In the genomic region with DNA sequence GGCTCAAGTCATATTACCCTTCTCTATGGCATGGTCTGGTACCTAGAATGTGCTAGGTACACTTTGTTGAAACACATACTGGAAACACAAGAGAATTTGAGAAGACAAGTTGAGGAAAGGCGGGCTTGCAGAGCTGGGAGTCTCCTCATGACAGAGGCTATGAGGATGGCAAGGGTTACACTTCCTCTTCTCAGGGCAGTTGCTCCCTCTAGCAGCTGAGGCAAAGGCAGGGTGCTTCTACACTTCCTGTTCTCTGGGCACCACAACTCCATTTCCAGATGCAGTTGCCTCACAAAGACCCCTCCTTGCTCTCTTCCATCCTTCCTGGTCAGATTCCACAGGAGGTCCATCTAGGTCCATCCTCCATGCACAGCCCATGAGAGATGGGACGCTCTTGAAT, we compare ENCODE assay signal across 34 mouse cellular contexts. TPM values are rescaled to one million over a fixed set of nuclear protein-coding genes. Genes with fewer than 3 reads are reported as not detected.
DNase-seq lines count a peak whose midpoint lies in the region; ATAC-seq and TF ChIP-seq lines count a peak whose summit lies in the region.
"Had no signal": no experiment of that assay in that cellular context is flagged by ENCODE, and none has a peak within 500 bp of the region (broad histone marks: within the 10 kb centered on the region; RNA-seq: fewer than 3 reads in every experiment).

No protein-coding gene starts in this region.

- no peak overlapping the region for H3K27ac ChIP-seq in midbrain, embryonic 15.5 days
- no peak overlapping the region for H3K27ac ChIP-seq in limb, embryonic 10.5 days
- H3K27ac ChIP-seq: embryonic facial prominence, embryonic 13.5 days; forebrain, embryonic 10.5 days; kidney, embryonic 15.5 days; liver, embryonic 13.5 days; lung, embryonic 15.5 days; neural tube, embryonic 13.5 days; stomach, embryonic 15.5 days had no signal

- no peak overlapping the region for H3K9ac ChIP-seq in midbrain, embryonic 15.5 days
- H3K9ac ChIP-seq: embryonic facial prominence, embryonic 13.5 days; kidney, embryonic 15.5 days; liver, embryonic 13.5 days; lung, embryonic 15.5 days; neural tube, embryonic 13.5 days; stomach, embryonic 15.5 days had no signal

- WGBS in lung, adult 2 months = 83% methylated on average over 2 of the region's 2 CpGs
- WGBS in midbrain, embryonic 15.5 days = 93% methylated on average over 2 of the region's 2 CpGs
- 91% methylated on average over 2 of the region's 2 CpGs for WGBS in limb, embryonic 10.5 days

- no peaks in the 10 kb centered on the region for H3K4me1 ChIP-seq in lung, adult 2 months (ENCODE audit: control insufficient read depth, insufficient read depth, low read length)
- H3K4me1 ChIP-seq in midbrain, embryonic 15.5 days = no peaks in the 10 kb centered on the region
- H3K4me1 ChIP-seq in limb, embryonic 10.5 days = peaks cover 24% of the 10 kb centered on the region
- H3K4me1 ChIP-seq: liver, embryonic 13.5 days; lung, embryonic 15.5 days; stomach, embryonic 15.5 days had no signal

- H3K4me3 ChIP-seq in lung, adult 2 months (replicated peaks; ENCODE audit: extremely low read depth, low read depth, low read length) = no peak overlapping the region
- H3K4me3 ChIP-seq in midbrain, embryonic 15.5 days = no peak overlapping the region
- no peak overlapping the region for H3K4me3 ChIP-seq in limb, embryonic 10.5 days
- H3K4me3 ChIP-seq: embryonic facial prominence, embryonic 13.5 days; forebrain, embryonic 10.5 days; kidney, embryonic 15.5 days; liver, embryonic 13.5 days; lung, embryonic 15.5 days; myocyte; neural tube, embryonic 13.5 days; stomach, embryonic 15.5 days had no signal

- ATAC-seq in common myeloid progenitor, adult 5-6 weeks (replicated peaks; ENCODE audit: low read depth, poor library complexity, severe bottlenecking) = peak; percentile 85
- ATAC-seq in midbrain, embryonic 15.5 days (replicated peaks) = no peak
- ATAC-seq: forebrain, embryonic 16.5 days; hindbrain, embryonic 16.5 days; Patski had no signal

- TF ChIP-seq CTCF in lung, adult 2 months (IDR thresholded peaks at IDR 0.05; ENCODE audit: insufficient read depth, low read length) = no peak

- H3K9me3 ChIP-seq in midbrain, embryonic 15.5 days = no peaks in the 10 kb centered on the region
- no peaks in the 10 kb centered on the region for H3K9me3 ChIP-seq in limb, embryonic 10.5 days (replicated peaks)
- H3K9me3 ChIP-seq: embryonic facial prominence, embryonic 13.5 days; forebrain, embryonic 10.5 days; kidney, embryonic 15.5 days; liver, embryonic 13.5 days; lung, embryonic 15.5 days; neural tube, embryonic 13.5 days; stomach, embryonic 15.5 days had no signal

- TF ChIP-seq POLR2A in lung, adult 2 months (IDR thresholded peaks at IDR 0.05; ENCODE audit: borderline replicate concordance, extremely low read depth, low read depth, low read length) = no peak

- no peak overlapping the region for H3K4me2 ChIP-seq in midbrain, embryonic 15.5 days
- H3K4me2 ChIP-seq: embryonic facial prominence, embryonic 13.5 days; liver, embryonic 13.5 days; lung, embryonic 15.5 days; stomach, embryonic 15.5 days had no signal

- no peaks in the 10 kb centered on the region for H3K27me3 ChIP-seq in midbrain, embryonic 15.5 days (replicated peaks)
- no peaks in the 10 kb centered on the region for H3K27me3 ChIP-seq in limb, embryonic 10.5 days (ENCODE audit: low read depth, poor library complexity, severe bottlenecking)
- H3K27me3 ChIP-seq: embryonic facial prominence, embryonic 13.5 days; kidney, embryonic 15.5 days; liver, embryonic 13.5 days; lung, embryonic 15.5 days; neural tube, embryonic 13.5 days; stomach, embryonic 15.5 days had no signal

- no peaks in the 10 kb centered on the region for H3K36me3 ChIP-seq in midbrain, embryonic 15.5 days (replicated peaks)
- no peaks in the 10 kb centered on the region for H3K36me3 ChIP-seq in limb, embryonic 10.5 days
- H3K36me3 ChIP-seq: embryonic facial prominence, embryonic 13.5 days; forebrain, embryonic 10.5 days; kidney, embryonic 15.5 days; liver, embryonic 13.5 days; lung, embryonic 15.5 days; neural tube, embryonic 13.5 days; stomach, embryonic 15.5 days had no signal

- peak; percentile 4 for DNase-seq in lung, postnatal 14 days
- no peak for DNase-seq in lung, adult 2 months
- peak; percentile 23 for DNase-seq in thymus, postnatal 0 days (ENCODE audit: low spot score)
- no peak for DNase-seq in thymus, adult 18-20 months
- DNase-seq in naive thymus-derived CD4-positive, alpha-beta T cell, adult 2 months (ENCODE audit: low read depth) = peak; percentile 27
- no peak for DNase-seq in limb, embryonic 10.5 days (ENCODE audit: low spot score)
- DNase-seq: cerebellum, adult 11 months; cerebellum, adult 9-10 months; cerebellum, postnatal 36 days; kidney, adult 18-20 months; liver, embryonic 13.5 days; right cerebral cortex, postnatal 4 days had no signal

RNA-seq across cellular contexts. Expression of gene Marco, which starts 37.5 kb away (rescaled TPM):
- 5.3 and 7.8 TPM in 2 replicates for polyA plus RNA-seq in lung, adult 2 months (2012; rRNA removed)
- polyA plus RNA-seq in thymus, postnatal 0 days (2015; fragmentation: Nextera tagmentation; extraction: Ambion mirVana) = 0.38 and 0.63 TPM in 2 replicates
- total RNA-seq in common myeloid progenitor, adult 5-6 weeks (2017) = 0.87 TPM in 1 of 2 replicates, not detected in the other
- 0.18 and 0.23 TPM in 2 replicates for polyA plus RNA-seq in midbrain, embryonic 15.5 days (2015; fragmentation: Nextera tagmentation; extraction: Ambion mirVana)
- polyA plus RNA-seq in limb, embryonic 10.5 days (2016; fragmentation: Nextera tagmentation; extraction: Ambion mirVana) = not detected in 2 replicates
- total RNA-seq: gastrocnemius, adult 8-10 months; layer of hippocampus, adult 18-20 months; layer of hippocampus, postnatal 10 days; left cerebral cortex, adult 18-20 months; left cerebral cortex, postnatal 36 days; megakaryocyte-erythroid progenitor cell, adult 5-6 weeks; MEL had no signal
- polyA plus RNA-seq: embryonic facial prominence, embryonic 13.5 days; forebrain, embryonic 10.5 days; heart, embryonic 14.5 days; intestine, embryonic 14.5 days; midbrain, embryonic 14.5 days; myocyte; Patski had no signal

Comparison
In these comparisons a context has a peak if more than half of its experiments do, and no peak if none do; other contexts are left out.
1. DNase-seq: peak in lung, postnatal 14 days (single experiment), thymus, postnatal 0 days (single experiment) and naive thymus-derived CD4-positive, alpha-beta T cell, adult 2 months (single experiment); none in lung, adult 2 months (single experiment), thymus, adult 18-20 months (0 of 2) and limb, embryonic 10.5 days (single experiment).